Mouse (Mus musculus) left cerebral cortex, postnatal 10 days (tissue): ENCODE results near the gene Miga1. TPM values are rescaled to one million over a fixed set of nuclear protein-coding genes. Genes with fewer than 3 reads are reported as not detected.

ENCODE experiments used
- DNase-seq, 2 experiments: peaks; one replicate each; pipeline ENCODE4 v3.0.0; 2021 to 2022; ENCODE audit warnings: low spot score in 2 of 2, mixed read lengths in 1 of 2; ENCODE audit errors: extremely low spot score in 1 of 2
- intact Hi-C: fragments of 180-260 bp; cut with DNase I; formaldehyde crosslinking; loops from one replicate; pipeline ENCODE4 v1.15.1; 2025
- total RNA-seq, 2 experiments: library from RNA; stranded (reverse); gene quantifications; 2 replicates each; pipeline ENCODE4 v1.2.3; 2021

Miga1 gene
- total RNA-seq, 2 experiments from 2014 or later = 84.3 to 91.9 TPM

DNA sequence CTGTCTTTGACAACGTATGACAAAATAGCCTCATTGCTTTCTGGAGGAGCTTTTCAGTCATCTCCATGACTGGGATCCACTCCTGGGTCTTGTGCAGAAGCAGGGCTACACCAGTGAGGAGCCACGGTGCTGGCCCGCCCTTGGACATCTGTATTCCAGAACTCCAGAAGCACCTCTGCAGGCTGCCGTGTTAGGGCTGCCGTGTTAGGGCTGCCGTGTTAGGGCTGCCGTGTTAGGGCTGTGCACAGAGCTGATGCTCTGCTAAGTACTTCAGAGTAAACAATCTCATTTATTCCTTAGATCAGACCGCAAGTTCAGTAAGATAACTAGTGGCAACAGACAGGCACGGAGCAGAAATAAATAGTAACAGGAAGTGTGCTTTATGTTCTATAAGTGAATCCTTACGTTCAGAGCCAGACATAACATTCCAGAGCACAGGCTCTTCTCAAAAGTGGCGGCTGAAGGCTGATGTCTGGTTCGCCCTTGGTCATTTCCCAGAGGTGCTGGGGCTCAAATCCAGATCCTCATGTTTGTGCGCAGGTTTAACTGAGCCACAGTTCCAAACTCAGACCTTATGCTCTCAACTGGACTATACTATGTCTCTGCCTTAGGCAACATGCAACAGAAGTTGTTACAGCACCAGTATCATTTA lies 46.6 kb downstream of the Miga1 start:
- DNase-seq = no peak
- intact Hi-C loops = no loop called here

DNA sequence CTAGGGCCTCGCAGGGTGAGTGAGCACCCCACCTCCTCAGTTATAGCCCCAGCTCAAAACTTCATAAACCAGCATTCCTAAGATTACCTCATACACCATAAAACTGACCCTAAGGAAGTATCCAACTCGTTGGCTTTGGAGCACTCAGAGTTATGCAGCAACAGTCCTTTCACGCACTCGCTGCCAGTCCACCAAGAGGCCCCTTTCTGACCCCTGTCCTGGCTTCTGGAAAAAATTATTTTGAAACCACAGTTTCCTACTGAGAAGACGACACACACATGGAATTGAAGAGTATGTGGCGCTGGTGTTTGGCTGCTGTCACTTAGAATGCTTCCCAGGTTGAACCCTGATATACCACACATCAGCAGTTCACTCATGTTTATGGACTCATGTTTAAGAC lies 48.3 kb downstream of the Miga1 start:
- DNase-seq = no peak
- intact Hi-C loops = no loop called here

- no peak for DNase-seq
- intact Hi-C loops = no loop called here
These were observed 49.9 kb downstream of the Miga1 start for GRCm38 (mm10) chr3:152290175-152290798.

GRCm38 (mm10) chr3:152288740-152289139 lies 51.5 kb downstream of the Miga1 start:
- DNase-seq = no peak

GRCm38 (mm10) chr3:152288276-152288675 lies 51.9 kb downstream of the Miga1 start:
- no peak for DNase-seq
- intact Hi-C loops = no loop called here

More at GRCm38 (mm10) chr3:152288740-152289139, 51.5 kb downstream of the Miga1 start:
- intact Hi-C loops = no loop called here

- DNase-seq = no peak
- intact Hi-C loops = no loop called here
These were observed 52.4 kb downstream of the Miga1 start for GRCm38 (mm10) chr3:152287810-152288209.

GRCm38 (mm10) chr3:152284759-152285158 lies 55.4 kb downstream of the Miga1 start:
- intact Hi-C loops = no loop called here
- no peak for DNase-seq

GRCm38 (mm10) chr3:152284306-152284705 lies 55.9 kb downstream of the Miga1 start:
- no peak for DNase-seq
- intact Hi-C loops = no loop called here

- DNase-seq = no peak
- intact Hi-C loops = no loop called here
These were observed 58.1 kb downstream of the Miga1 start for GRCm38 (mm10) chr3:152282126-152282525.

- no peak for DNase-seq
- intact Hi-C loops = no loop called here
These were observed 61.8 kb downstream of the Miga1 start for GRCm38 (mm10) chr3:152278431-152278830.

- DNase-seq = no peak
- intact Hi-C loops = no loop called here
These were observed 62.3 kb downstream of the Miga1 start for GRCm38 (mm10) chr3:152277912-152278311.

GRCm38 (mm10) chr3:152276935-152277334 lies 63.3 kb downstream of the Miga1 start:
- intact Hi-C loops = no loop called here
- no peak for DNase-seq

GRCm38 (mm10) chr3:152275008-152275407 lies 65.2 kb downstream of the Miga1 start:
- intact Hi-C loops = no loop called here
- DNase-seq = no peak

DNA sequence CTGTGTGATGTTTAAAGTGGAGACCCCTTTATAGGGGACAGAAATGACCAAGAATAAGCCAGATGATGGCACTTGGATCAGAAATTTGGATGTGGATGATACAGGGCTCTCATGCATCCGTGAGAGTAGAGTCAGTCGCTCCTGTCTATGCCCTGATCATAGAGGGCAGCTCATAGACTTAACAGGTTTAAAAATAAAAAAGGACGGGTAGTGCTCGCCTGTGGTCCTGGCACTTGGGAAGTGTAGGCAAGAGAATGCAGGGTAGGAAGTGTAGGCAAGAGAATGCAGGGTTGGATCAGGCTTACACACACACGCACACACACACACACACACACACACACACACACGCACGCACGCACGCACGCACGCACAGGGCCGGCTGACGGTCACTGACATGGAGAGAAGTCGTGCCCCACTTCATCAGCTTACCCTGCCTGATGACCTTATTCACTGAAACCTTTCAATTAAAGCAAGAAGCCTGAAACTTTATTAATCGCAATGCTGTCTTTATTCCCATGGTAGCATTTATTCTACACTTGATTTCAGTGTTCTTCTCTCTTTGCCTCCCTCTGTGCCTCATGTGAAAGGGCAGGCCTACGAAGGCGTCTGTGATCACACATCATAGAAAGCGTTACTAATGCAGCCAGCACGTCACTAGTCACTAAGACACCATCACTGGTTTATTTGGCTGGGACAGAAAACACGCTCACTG lies 67.1 kb downstream of the Miga1 start:
- no peak for DNase-seq
- intact Hi-C loops = no loop called here

GRCm38 (mm10) chr3:152271876-152272275 lies 68.3 kb downstream of the Miga1 start:
- intact Hi-C loops = no loop called here

DNA sequence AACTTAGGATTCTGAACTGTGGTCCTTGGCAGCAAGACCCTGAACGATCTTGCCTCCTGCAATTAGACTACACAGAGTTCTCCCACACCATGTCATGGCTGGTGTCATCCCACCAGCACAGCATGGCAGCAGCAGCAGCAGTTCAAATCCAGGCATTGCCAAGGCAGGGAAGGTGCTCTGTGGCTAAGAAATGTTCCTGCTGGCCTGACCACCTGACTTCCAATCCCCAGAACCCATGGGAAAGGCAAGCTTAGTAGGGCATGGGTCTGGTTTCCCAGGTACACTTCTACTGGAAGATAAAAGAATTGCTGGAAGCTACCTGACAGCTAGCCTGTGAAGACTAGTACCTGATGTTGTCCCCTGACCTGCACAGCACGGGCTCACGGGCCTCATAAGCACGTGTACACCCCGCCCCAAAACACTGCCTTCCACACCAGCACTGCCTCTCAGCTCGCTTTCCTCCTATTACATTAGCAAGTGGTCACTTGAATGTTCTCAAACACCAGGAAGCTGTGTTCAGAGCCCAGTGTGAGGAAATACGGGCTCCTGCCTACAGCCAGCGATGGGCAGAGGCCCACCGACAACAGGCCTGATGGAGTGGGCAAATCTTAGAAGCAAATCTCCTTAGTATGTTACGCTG lies 69.0 kb downstream of the Miga1 start:
- intact Hi-C loops = no loop called here

More at GRCm38 (mm10) chr3:152271876-152272275, 68.3 kb downstream of the Miga1 start:
- DNase-seq = no peak

GRCm38 (mm10) chr3:152268099-152268498 lies 72.1 kb downstream of the Miga1 start:
- intact Hi-C loops = no loop called here
- no peak for DNase-seq

More for the DNA sequence above, 69.0 kb downstream of the Miga1 start:
- no peak for DNase-seq

- intact Hi-C loops = no loop called here
- no peak for DNase-seq
These were observed 74.2 kb downstream of the Miga1 start, which contains the start of gene Nexn for GRCm38 (mm10) chr3:152266036-152266421. TSS of gene Nexn (minus strand) at chr3:152266350.

GRCm38 (mm10) chr3:152265351-152266035 lies 74.7 kb downstream of the Miga1 start:
- DNase-seq = peak in 1 of 2 experiments; percentile 79
- intact Hi-C loops = no loop called here
